Mouse (Mus musculus): Measurements from ENCODE around the gene Kdelc2.

The Kdelc2 gene

DNA sequence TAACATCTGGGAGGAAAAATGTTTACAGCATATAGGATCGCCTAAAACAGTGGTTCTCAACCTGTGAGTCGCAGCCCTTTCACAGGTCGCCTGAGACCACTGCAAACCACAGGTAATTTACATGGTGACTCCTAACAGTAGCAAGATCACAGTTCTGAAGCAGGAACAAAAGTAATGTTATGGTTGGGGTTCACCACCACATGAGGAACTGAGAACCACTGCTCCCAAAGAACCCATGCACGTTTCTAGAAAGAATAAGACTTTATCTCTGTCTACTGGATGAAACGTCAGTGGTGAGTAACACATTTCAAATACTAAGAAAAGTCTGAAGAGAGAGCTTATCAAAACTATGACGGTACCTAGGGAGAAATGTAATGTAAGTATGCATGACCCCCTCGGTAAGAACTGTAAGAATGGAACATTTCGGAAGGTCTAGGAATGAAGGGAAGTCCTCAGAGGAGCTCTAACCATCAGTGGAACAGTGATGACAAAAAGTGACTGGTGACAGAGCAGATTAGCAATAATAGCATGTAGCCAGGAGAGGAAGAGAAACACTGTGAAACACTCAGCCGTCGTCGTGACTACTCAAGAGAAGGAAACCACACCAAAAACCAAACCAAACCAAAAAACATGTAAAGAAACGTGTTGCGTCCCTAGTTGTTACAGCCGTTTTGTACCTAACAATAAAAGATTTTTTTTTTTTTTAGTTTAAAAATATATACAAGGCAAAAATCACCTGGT, 52.2 kb downstream of the Kdelc2 start:
- in situ Hi-C loops (cut with MboI, MseI), result no loop called here

DNA sequence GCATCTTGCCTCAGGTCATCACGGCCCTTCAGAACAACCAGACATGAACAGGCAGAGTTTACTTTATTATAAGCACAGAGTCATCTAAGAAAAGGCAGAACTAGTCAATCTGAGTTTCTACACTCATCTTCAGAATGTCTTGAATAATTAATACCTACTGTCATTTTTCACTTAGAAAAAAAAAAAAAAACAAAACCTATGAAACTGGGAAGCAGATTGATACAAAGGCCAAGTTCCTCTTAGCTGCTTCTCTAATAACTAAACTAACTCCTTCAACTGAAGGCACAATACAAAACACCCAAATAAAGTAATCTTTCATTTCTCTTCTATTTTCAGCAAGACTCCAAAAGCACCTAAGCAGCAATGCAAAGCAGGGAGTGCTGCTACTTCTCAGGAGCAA, 66.8 kb downstream of the Kdelc2 start:
- in situ Hi-C loops (cut with MboI, MseI), result no loop called here

Data from T-helper 2 cell (primary cell).